Mouse (Mus musculus) limb, embryonic 13.5 days (tissue): Measurements from ENCODE around the gene Olfr774. TPM values are rescaled to one million over a fixed set of nuclear protein-coding genes. Genes with fewer than 3 reads are reported as not detected.
"Not testable (repeated sequence)": the region's sequence is repeated elsewhere in the genome, so short reads cannot be mapped to it uniquely, and the experiment has no call there.

ENCODE experiments used
- ATAC-seq: fragments of 200-750 bp; cut with Nextera tagmentation; 2 replicates; pipeline ENCODE4 v1.8.0; 2017; ENCODE audit warnings: low read depth, moderate number of reproducible peaks, moderate TSS enrichment; ENCODE audit not compliant: low FRiP score
- H3K27ac ChIP-seq: fragments of 300-500 bp; sonication (generic); 2 replicates; pipeline ENCODE4 v1.5.1; 2015; ENCODE audit warnings: inconsistent platforms, mild to moderate bottlenecking, moderate library complexity
- H3K27me3 ChIP-seq: fragments of 300-500 bp; sonication (generic); 2 replicates; pipeline ENCODE4 v1.6.1; 2015; ENCODE audit warnings: mild to moderate bottlenecking, inconsistent platforms
- H3K36me3 ChIP-seq: fragments of 300-500 bp; sonication (generic); 2 replicates; pipeline ENCODE4 v1.6.1; 2015; ENCODE audit warnings: inconsistent platforms, mild to moderate bottlenecking, moderate library complexity
- H3K4me1 ChIP-seq: fragments of 300-500 bp; sonication (generic); 2 replicates; pipeline ENCODE4 v1.6.1; 2015; ENCODE audit warnings: inconsistent platforms
- H3K4me2 ChIP-seq: fragments of 300-500 bp; sonication (generic); replicated peaks from 2 replicates; pipeline ENCODE4 v1.6.1; 2015; ENCODE audit warnings: inconsistent platforms, mild to moderate bottlenecking, moderate library complexity
- H3K4me3 ChIP-seq: fragments of 300-500 bp; sonication (generic); 2 replicates; pipeline ENCODE4 v1.5.1; 2015; ENCODE audit warnings: moderate library complexity, mild to moderate bottlenecking, inconsistent platforms
- H3K9ac ChIP-seq: fragments of 300-500 bp; sonication (generic); 2 replicates; pipeline ENCODE4 v1.6.1; 2015; ENCODE audit warnings: mild to moderate bottlenecking, inconsistent platforms
- H3K9me3 ChIP-seq: fragments of 300-500 bp; sonication (generic); 2 replicates; pipeline ENCODE4 v1.6.1; 2016; ENCODE audit warnings: inconsistent platforms
- WGBS: fragments of 180-500 bp; shearing (Covaris S2); methylation state at CpG from one replicate; pipeline ENCODE4 v1.1.7; 2015; 5-methylcytosine and 5-hydroxymethylcytosine counted together
- polyA plus RNA-seq: library from polyadenylated mRNA; unstranded; fragments of >200 nt; fragmentation: Nextera tagmentation; extraction: Ambion mirVana; gene quantifications from 2 replicates; pipeline ENCODE4 v1.2.1, GENCODE M21; 2015

Olfr774 gene
- not detected in 2 replicates for polyA plus RNA-seq

DNA sequence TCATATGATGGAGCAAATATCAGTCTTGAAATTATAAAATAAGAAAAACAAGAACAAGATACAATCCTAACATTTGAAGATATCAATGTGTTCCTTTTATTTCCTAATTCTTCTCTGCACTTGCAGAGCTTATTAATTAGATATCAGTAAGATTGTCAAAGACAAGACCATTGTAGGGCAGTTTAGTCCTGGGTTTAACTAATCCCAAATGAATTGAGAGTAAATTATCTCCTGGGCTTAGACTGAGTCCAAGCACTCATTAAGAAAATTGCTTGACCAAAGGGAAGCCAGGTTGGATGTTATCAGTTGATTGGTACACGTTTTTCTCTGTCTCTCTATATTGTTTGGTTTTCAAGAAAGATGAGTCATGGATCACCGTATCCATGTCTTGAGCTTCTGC, at the start of gene Olfr774:
Olfr774 (plus strand) TSS at position 301 of the 400 bp plus-strand sequence.
- no peaks in the 10 kb centered on the region for H3K4me1 ChIP-seq
- no peaks in the 10 kb centered on the region for H3K27me3 ChIP-seq
- 79% methylated on average over 2 of the region's 2 CpGs for WGBS
- H3K27ac ChIP-seq: no peak within 1 kb of the TSS
- no peak within 1 kb of the TSS for H3K4me3 ChIP-seq
- H3K9me3 ChIP-seq: no peaks in the 10 kb centered on the region
- H3K4me2 ChIP-seq: no peak within 1 kb of the TSS
- H3K9ac ChIP-seq: no peak within 1 kb of the TSS
- no peaks in the 10 kb centered on the region for H3K36me3 ChIP-seq
- ATAC-seq: no peak

DNA sequence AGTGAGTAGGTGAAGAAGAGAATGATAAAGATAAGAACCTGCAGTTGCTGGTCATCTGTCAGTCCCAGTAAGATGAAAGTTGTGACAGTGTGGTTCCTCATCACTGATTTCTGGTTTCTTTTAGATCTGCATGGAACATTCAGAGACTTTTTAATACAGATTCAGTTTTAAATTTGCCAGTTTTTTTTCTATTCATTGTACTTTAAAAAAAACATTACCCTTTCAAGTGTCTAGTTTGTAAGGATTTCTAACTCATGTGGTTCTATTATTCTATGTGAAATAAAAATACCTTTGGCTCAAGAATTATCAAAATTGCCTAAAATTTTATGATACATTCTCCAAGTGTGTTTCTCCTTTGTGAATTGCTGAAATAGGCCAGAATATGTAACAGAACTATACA, 48.7 kb upstream of the Olfr774 start, which contains the start of gene Olfr773:
Olfr773 (minus strand) TSS at position 101 of the 400 bp plus-strand sequence.
- H3K27me3 ChIP-seq, H3K9ac ChIP-seq, ATAC-seq, H3K27ac ChIP-seq, H3K4me1 ChIP-seq, H3K4me3 ChIP-seq, H3K4me2 ChIP-seq, H3K36me3 ChIP-seq, H3K9me3 ChIP-seq: not testable (repeated sequence)

- Histone ChIP-seq H3K27ac (no peak overlapping the region), H3K36me3 (no peaks in the 10 kb centered on the region), H3K27me3 (no peaks in the 10 kb centered on the region), H3K9me3 (no peaks in the 10 kb centered on the region), H3K4me2 (no peak overlapping the region), H3K9ac (no peak overlapping the region), H3K4me3 (no peak overlapping the region), H3K4me1 (no peaks in the 10 kb centered on the region)
- WGBS: 80% methylated on average over 1 of the region's 1 CpGs
- no peak for ATAC-seq
These were observed 5.3 kb upstream of the Olfr774 start for GRCm38 (mm10) chr10:129230737-129231136.

DNA sequence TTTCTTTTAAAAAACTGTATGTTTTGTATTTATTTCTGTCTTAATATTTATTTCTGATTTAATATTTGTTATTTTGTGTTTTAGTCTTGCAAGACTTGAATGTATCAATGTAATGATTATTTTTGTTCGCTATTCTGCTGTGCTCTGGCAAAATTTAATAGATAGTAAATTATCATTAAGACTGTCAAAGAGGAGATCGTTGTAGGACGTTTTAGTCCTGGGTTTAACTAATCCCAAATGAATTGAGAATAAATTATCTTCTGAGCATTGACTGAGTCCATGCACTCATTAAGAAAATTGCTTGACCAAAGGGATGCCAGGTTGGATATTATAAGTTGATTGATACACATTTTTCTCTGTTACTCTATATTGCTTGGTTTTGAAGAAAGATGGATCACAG, 12.1 kb downstream of the Olfr774 start, which contains the start of gene Olfr775:
Olfr775 (plus strand) TSS at position 301 of the 400 bp plus-strand sequence.
- H3K4me2 ChIP-seq: no peak within 1 kb of the TSS
- H3K4me3 ChIP-seq: no peak within 1 kb of the TSS
- H3K27ac ChIP-seq: no peak within 1 kb of the TSS
- ATAC-seq: no peak
- no peak within 1 kb of the TSS for H3K9ac ChIP-seq
- 64% methylated on average over 3 of the region's 3 CpGs for WGBS
- no peaks in the 10 kb centered on the region for H3K4me1 ChIP-seq
- H3K27me3 ChIP-seq: no peaks in the 10 kb centered on the region
- H3K36me3 ChIP-seq: no peaks in the 10 kb centered on the region
- H3K9me3 ChIP-seq: no peaks in the 10 kb centered on the region

DNA sequence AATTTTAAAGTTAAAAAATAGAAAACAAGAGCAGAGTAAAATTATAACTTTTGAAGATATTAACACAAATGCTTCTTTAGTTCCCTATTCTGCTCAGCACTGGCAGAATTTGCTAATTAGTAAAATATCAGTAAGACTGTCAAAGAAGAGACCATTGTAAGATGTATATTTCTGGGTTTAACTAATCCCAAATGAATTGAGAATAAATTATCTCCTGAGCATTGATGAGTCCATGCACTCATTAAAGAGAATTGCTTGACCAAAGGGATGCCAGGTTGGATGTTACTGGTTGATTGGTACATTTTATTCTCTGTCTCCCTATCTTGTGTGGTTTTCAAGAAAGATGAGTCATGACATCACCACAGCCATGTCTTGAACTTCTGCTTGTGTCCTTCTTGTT, 22.8 kb downstream of the Olfr774 start, which contains the start of gene Olfr776:
Olfr776 (plus strand) TSS at position 301 of the 400 bp plus-strand sequence.
- Histone ChIP-seq H3K9ac (no peak within 1 kb of the TSS), H3K4me3 (no peak within 1 kb of the TSS), H3K4me2 (no peak within 1 kb of the TSS), H3K4me1 (no peaks in the 10 kb centered on the region), H3K9me3 (no peaks in the 10 kb centered on the region), H3K36me3 (no peaks in the 10 kb centered on the region), H3K27ac (no peak within 1 kb of the TSS), H3K27me3 (no peaks in the 10 kb centered on the region)
- ATAC-seq: no peak

DNA sequence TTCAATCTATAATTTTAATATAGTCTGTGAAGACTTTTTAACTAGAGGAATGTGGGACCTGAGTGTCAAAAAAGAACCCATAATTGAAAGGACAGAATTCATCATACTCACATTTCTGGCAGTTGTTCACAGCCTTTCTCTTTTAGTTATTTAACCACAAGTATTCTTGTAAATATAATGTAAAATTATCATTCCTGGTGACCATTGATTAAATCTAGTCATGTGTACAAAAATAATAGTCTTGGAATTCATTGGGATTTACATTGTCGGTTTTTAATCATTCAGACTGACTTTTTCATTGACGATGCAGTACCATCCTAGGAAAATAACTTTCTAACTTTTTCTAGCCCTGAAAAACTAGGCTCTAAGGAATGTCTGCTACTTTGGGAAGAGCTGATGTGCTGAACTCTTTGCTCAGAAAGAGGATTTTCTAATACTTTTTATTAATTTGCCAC, 35.1 kb downstream of the Olfr774 start, which contains the start of gene Olfr777:
Olfr777 (minus strand) TSS at position 405 of the 455 bp plus-strand sequence.
- no peaks in the 10 kb centered on the region for H3K4me1 ChIP-seq
- no peak for ATAC-seq
- no peaks in the 10 kb centered on the region for H3K36me3 ChIP-seq
- WGBS: 92% methylated on average over 2 of the region's 2 CpGs
- no peaks in the 10 kb centered on the region for H3K9me3 ChIP-seq
- no peak within 1 kb of the TSS for H3K27ac ChIP-seq
- no peak within 1 kb of the TSS for H3K9ac ChIP-seq
- H3K4me2 ChIP-seq: no peak within 1 kb of the TSS
- no peak within 1 kb of the TSS for H3K4me3 ChIP-seq
- H3K27me3 ChIP-seq: no peaks in the 10 kb centered on the region

Other genes starting within 250 kb of the Olfr774 start
- gene Olfr9, start 246.8 kb upstream of the Olfr774 start, polyA plus RNA-seq: not detected in 2 replicates
- not detected in 2 replicates for gene Olfr763, start 225.4 kb upstream of the Olfr774 start, polyA plus RNA-seq
- gene Olfr764-ps1, start 196.3 kb upstream of the Olfr774 start, polyA plus RNA-seq: not detected in 2 replicates
- gene Olfr765, start 186.2 kb upstream of the Olfr774 start, polyA plus RNA-seq: not detected in 2 replicates
- gene Olfr766-ps1, start 167.2 kb upstream of the Olfr774 start, polyA plus RNA-seq: 0.08 TPM in 1 of 2 replicates, not detected in the other
- 0.04 TPM in 1 of 2 replicates, not detected in the other for gene Olfr767, start 153.3 kb upstream of the Olfr774 start, polyA plus RNA-seq
- gene Olfr768, start 136.8 kb upstream of the Olfr774 start, polyA plus RNA-seq: 0.08 TPM in 1 of 2 replicates, not detected in the other
- 0.05 TPM in 1 of 2 replicates, not detected in the other for gene Olfr769, start 118.3 kb upstream of the Olfr774 start, polyA plus RNA-seq
- not detected in 2 replicates for gene Olfr770, start 97.2 kb upstream of the Olfr774 start, polyA plus RNA-seq
- gene Olfr771, start 71.5 kb upstream of the Olfr774 start, polyA plus RNA-seq: not detected in 2 replicates
- gene Olfr772, start 58.3 kb upstream of the Olfr774 start, polyA plus RNA-seq: not detected in 2 replicates
- not detected in 2 replicates for gene Olfr773, start 48.8 kb upstream of the Olfr774 start, polyA plus RNA-seq
- not detected in 2 replicates for gene Olfr775, start 12.2 kb downstream of the Olfr774 start, polyA plus RNA-seq
- not detected in 2 replicates for gene Olfr776, start 22.9 kb downstream of the Olfr774 start, polyA plus RNA-seq
- not detected in 2 replicates for gene Olfr777, start 35.3 kb downstream of the Olfr774 start, polyA plus RNA-seq
- gene Olfr780, start 81.9 kb downstream of the Olfr774 start, polyA plus RNA-seq: not detected in 2 replicates
- gene Olfr781, start 92.7 kb downstream of the Olfr774 start, polyA plus RNA-seq: not detected in 2 replicates
- gene Olfr782, start 112.6 kb downstream of the Olfr774 start, polyA plus RNA-seq: not detected in 2 replicates
- 0.06 TPM in 2 replicates for gene Olfr784, start 147.9 kb downstream of the Olfr774 start, polyA plus RNA-seq
- gene Olfr785, start 169.2 kb downstream of the Olfr774 start, polyA plus RNA-seq: not detected in 2 replicates
- gene Olfr786, start 191.1 kb downstream of the Olfr774 start, polyA plus RNA-seq: not detected in 2 replicates
- gene Olfr787, start 225.7 kb downstream of the Olfr774 start, polyA plus RNA-seq: not detected in 2 replicates
- not detected in 2 replicates for gene Olfr788, start 234.8 kb downstream of the Olfr774 start, polyA plus RNA-seq
- not detected in 2 replicates for gene Olfr789, start 248.5 kb downstream of the Olfr774 start, polyA plus RNA-seq